Mouse (Mus musculus): Measurements from ENCODE around the gene Borcs5.
A peak's percentile ranks its signal among the peaks of the same experiment; 100 is the strongest.

- peak; percentile 96 for TF ChIP-seq CTCF (IDR thresholded peaks at IDR 0.05; ENCODE audit: extremely low read depth, insufficient read depth, low read length)
- TF ChIP-seq POLR2A (IDR thresholded peaks at IDR 0.05; ENCODE audit: extremely low read depth, insufficient read depth, low read length): no peak
These were observed 24.3 kb upstream of the Borcs5 start for GRCm38 (mm10) chr6:134614723-134615648.

Data from cortical plate, adult 2 months (tissue).